Mouse (Mus musculus) adrenal gland, postnatal 36 days (tissue): ENCODE results near the gene Isoc2b. TPM values are rescaled to one million over a fixed set of nuclear protein-coding genes. Genes with fewer than 3 reads are reported as not detected.
"Not testable (repeated sequence)": the region's sequence is repeated elsewhere in the genome, so short reads cannot be mapped to it uniquely, and the experiment has no call there.

Source experiments
- DNase-seq, 2 experiments: peaks; one replicate each; pipeline ENCODE4 v3.0.0; 2021; ENCODE audit warnings: mixed read lengths in 1 of 2
- long read RNA-seq, 2 experiments: library from polyadenylated mRNA; stranded (forward); transcript quantifications; one replicate each; pipeline ENCODE4 v2.0.0; 2021; ENCODE audit warnings: borderline sequencing depth in 2 of 2
- total RNA-seq, 2 experiments: library from RNA; stranded (reverse); gene quantifications; 2 replicates each; pipeline ENCODE4 v1.2.3; 2021

Isoc2b gene
- total RNA-seq, result 10 to 100 TPM in 1 of 2 experiments, 1 to 10 TPM in 1; 9.2 to 23.4 TPM
- long read RNA-seq, experiment 1, transcript Isoc2b-201 (6 exons, 1,080 nt), result major isoform, 39 of 42 reads
- long read RNA-seq, experiment 1, partial matches to known transcripts, result 0 of 42 reads
- long read RNA-seq, experiment 1, other reads (novel, unspliced or antisense), result 3 of 42 reads
- long read RNA-seq, experiment 2, transcript Isoc2b-201 (6 exons, 1,080 nt), result major isoform, 10 of 11 reads
- long read RNA-seq, experiment 2, partial matches to known transcripts, result 1 of 11 reads
- long read RNA-seq, experiment 2, other reads (novel, unspliced or antisense), result 0 of 11 reads

- DNase-seq, result no peak
Measured at GRCm38 (mm10) chr7:4870133-4870532, at the start of gene Isoc2b. TSS of gene Isoc2b (minus strand) at chr7:4870258.

DNA sequence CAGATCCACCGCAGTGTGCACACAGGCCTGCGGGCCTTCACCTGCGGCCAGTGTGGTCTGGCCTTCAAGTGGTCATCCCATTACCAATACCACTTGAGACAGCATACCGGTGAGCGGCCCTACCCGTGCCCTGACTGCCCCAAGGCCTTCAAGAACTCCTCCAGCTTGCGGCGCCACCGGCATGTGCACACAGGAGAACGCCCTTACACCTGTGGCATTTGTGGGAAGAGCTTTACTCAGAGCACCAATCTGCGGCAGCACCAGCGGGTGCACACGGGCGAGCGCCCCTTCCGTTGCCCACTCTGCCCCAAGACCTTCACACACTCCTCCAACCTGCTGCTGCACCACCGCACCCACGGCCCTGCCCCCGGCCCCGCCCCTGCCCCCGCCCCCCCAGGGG lies 49.0 kb upstream of the Isoc2b start:
- no peak for DNase-seq

DNA sequence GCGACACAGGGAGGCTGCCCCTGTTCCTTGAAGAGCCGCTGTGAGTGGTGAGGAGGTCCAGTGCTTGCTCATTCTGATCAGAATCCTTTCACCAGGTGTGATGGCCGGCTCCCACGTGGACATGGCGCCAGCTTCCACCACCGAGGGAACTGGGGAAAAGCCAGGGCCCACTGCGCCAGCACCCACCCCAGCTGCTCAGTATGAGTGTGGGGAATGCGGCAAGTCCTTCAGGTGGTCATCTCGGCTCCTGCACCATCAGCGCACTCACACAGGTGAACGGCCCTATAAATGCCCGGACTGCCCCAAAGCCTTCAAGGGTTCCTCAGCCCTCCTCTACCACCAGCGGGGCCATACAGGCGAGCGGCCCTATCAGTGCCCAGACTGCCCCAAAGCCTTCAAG lies 48.6 kb upstream of the Isoc2b start:
- DNase-seq, result no peak

GRCm38 (mm10) chr7:4917494-4917893 lies 47.4 kb upstream of the Isoc2b start:
- DNase-seq, result no peak

GRCm38 (mm10) chr7:4915669-4916416 lies 45.8 kb upstream of the Isoc2b start:
- DNase-seq, result no peak

DNA sequence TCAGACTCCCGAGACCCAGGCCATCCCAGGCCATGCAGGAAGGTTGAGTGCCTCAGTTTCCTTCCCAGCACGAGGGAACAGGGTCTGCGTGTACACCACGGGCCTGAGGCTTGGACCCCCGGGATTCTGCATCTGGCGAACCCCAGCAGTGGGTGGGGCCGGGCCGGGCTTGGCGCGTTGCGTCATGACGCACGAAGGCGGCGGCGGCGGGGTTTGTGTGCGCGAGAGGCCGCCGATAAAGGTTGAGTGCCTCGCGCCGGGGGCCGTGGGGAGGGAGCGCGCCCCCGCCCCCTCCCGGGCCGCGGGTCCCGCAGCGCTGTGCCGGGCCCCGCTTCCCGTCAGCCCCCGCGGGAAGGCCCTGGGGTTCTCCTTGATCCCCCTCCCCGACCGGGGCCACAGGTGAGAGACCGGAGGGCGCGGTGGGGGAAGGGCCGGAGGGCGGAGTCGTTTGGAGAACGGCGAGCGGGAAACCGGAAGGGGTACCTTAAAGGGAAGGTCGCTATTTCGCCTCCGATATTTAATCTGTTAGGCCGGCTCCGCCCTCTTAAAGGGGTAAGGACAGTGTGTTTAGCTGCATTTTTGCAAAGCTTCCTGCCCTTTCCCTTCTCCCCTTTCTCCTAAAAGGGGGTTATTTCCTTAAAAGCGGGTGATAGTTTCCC lies 45.1 kb upstream of the Isoc2b start, which contains the start of gene Zfp628:
Gene Zfp628 (plus strand): TSS at position 211 of the 659 bp plus-strand sequence.
- peak; percentile 94 to 96 for DNase-seq

- no peak for DNase-seq
Measured at GRCm38 (mm10) chr7:4912248-4912647, 42.2 kb upstream of the Isoc2b start.

DNA sequence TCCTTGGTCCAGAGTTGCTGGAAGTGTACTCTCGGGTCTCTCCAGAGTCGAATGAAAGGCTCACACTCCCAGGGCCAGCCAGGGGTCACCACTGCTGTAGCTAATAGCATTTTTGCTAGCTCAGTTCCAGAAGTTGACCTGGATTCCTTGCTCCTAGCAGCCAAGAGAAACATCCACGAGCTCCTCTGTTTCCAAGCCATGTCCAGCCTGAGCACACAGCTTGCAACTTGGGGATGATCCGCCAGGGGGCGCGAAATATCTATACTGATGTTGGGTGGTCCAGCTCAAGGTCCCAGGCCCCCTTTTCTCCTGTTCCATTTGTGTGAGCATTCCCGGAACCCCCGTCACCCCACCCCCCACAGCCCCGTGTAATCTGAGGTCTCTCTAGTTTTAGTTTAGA lies 41.5 kb upstream of the Isoc2b start:
- peak; percentile 59 to 73 for DNase-seq

DNA sequence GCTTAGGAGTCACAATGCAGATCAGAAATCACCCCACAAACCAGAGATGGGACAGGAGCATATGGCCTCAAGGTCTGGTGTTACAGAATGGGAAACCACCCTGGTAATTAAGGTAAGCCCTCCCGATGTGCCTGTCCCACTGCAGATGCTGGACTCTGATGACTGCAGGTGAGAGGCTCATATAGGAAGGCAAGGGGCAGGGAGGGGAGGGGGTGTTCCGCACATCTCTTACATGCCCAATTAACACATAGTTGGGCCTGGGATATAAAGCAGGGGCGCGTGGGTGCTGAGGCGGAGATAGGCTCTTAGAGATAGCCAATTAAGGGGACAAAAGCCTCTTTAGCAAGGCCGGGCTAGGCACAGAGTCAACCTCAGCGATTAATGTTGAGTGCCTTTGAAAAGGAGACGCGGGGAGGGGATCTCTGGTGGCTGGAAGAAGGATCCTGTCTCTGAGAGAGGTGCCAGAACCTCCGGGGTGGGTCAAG lies 36.5 kb upstream of the Isoc2b start, which contains the start of gene Gm36210:
Gene Gm36210 (minus strand): TSS at position 51 of the 485 bp plus-strand sequence.
- no peak for DNase-seq

- no peak for DNase-seq
Measured at GRCm38 (mm10) chr7:4902404-4902803, 32.3 kb upstream of the Isoc2b start.

DNA sequence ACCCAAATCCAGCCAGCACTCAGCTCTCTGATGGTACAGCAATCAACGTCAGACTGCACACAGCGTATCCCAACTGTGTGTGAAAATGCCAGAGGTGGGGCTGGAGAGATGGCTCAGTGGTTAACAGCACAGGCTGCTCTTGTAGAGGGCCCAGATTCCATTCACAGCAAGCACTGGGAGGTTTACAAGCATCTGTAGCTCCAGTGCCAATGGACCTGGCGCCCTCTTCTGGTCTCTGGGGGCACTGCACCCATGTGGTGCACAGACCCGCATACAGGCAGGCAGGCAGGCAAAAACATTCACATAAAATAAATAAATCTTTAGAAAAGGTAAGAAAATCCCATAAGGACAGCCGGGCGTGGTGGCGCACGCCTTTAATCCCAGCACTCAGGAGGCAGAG lies 31.1 kb upstream of the Isoc2b start:
- DNase-seq, result peak in 1 of 2 experiments; percentile 44

GRCm38 (mm10) chr7:4900523-4900851 lies 30.4 kb upstream of the Isoc2b start:
- DNase-seq, result no peak

DNA sequence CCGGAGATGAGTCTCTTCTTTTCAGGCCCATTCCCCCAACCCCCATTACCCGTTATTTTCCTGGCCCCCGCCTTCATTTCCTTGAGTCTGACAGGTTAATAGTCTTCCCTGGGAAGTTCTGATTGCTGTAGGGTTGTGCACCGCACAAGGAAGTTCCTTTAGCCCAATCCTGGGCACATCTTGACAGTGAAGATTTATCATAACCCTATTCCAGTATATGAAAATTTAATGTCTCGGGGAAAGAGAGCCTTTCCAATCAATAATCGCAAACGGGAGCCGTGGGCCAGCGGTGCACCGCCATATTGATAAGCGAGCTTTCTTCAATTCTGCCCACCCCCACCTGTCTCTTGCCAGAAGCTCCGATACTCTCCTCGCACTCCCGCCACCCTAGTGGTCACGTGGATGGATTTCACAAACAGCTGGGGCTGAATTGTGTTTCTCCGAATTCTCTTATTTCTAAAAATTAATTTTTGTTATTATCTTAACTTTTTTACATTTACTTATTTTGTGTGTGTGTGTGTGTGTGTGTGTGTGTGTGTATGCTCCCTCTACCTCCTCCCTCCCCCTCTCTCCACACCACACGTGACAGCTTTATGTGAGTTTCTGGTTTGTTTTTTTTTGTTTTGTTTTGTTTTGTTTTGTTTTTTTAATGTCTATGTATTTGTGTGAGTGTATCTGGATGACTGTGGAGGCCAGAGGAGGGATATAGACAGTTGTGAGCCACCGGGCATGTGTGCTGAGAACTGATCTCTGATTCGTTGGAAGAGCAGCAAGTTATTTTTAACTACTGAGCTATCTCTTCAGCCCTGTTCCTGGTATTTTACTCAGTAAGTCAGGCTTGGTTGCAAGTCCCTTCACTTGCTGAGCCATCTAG lies 29.8 kb upstream of the Isoc2b start:
- DNase-seq, result peak; percentile 45 to 48

GRCm38 (mm10) chr7:4898851-4899648 lies 29.0 kb upstream of the Isoc2b start:
- peak; percentile 13 to 42 for DNase-seq

DNA sequence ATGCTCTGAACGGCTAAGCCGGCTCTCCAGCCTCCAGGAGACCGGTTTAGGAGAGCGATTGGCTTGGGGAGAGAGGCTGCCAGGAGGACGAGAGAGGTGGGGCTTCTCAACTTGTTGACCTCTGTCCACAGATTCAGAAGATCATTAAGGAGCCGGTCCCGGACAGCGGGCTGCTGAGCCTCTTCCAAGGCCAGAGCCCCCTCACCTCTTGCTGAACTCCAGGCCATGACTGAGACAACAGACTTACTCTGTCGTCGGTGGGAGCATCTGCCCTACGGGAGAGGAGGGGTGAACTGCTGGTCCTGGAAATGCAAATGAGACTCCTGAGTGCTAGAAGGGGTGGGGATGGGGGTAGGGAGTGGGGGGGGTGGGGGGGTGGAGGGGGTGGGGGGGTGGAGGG lies 25.1 kb upstream of the Isoc2b start:
- DNase-seq, result no peak

DNA sequence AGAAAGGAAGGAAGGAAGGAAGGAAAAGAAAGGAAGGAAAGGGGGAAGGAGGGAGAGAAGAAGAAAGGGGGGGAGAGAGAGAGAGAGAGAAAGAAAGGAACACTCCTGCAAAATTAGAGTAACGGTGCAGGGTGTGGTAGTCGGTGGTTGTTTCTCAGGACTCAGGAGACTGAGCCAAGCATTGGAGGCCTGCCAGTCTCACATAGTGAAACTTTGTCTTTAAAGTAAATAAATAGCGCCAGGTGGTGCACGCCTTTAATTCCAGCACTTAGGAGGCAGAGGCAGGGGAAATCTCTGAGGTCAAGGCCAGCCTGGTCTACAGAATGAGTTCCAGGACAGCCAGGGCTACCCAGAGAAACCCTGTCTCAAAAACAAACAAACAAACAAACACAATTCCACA lies 16.6 kb upstream of the Isoc2b start:
- no peak for DNase-seq

DNA sequence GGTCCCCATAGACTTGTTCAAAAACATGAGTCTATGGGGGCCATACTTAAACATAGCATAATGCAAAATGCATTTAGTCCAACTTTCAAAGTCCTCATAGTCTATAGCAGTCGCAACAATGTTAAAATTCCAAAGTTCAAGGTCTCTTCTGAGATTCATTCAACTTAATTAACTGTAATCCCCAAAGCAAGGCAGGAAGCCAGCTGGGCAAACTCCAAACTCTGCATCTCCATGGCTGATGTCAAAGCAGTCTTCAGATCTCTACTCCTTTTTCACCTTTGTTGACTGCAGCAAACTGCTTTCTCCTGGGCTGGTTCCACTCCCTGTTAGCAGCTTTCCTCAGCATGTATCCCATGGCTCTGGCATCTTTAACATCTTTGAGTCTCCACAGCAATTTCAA lies 9.0 kb upstream of the Isoc2b start:
- not testable (repeated sequence) for DNase-seq

- peak; percentile 23 to 51 for DNase-seq
Measured at GRCm38 (mm10) chr7:4878186-4878585, 8.1 kb upstream of the Isoc2b start.

DNA sequence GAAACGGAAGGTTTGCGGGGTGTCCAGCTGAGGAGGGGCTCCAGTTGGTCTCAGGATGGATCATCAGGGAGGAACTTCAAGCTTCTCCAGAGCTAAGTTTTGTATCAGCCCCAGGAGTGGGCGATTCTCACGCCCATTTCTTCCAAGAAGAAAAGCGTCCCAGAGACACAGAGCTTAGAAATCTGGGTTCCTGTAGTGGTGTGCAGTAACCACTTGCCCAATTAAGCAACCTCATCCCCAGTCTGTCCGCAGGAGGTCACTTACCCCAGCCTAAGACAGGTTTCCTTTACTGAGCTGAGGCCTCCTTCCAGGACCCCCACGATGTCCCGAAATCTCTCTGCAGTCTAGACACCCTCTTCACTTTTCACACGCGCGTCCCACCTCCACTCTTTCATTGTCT lies 7.2 kb upstream of the Isoc2b start:
- no peak for DNase-seq

DNA sequence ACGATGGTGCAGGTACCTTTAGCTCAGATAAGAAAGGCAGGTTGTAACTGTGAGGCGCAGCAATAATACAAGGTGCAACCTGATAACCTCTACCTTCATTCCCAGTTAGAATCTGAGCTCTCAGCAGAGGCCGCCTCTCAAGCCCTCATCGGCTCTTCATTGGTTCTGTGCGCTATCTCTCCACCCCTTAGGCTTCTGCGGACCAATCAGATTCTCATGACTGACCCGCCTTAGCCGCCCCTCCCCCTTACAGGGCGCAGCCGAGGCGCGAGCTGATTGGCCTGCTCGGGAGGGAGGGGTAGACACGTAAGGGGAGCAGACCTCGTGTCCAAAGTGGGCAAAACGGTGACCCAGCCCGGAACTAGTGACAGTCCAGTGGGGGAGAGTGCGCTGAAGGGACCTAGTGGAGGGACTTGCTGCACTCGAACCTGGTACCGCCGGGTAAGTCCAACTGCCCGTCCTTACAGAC lies 6.7 kb upstream of the Isoc2b start, which contains the start of gene Isoc2a:
Gene Isoc2a (plus strand): TSS at position 401 of the 469 bp plus-strand sequence.
- DNase-seq, result peak; percentile 93 to 94
